Mouse (Mus musculus): ENCODE data around the gene Cab39l. TPM values are rescaled to one million over a fixed set of nuclear protein-coding genes. Genes with fewer than 3 reads are reported as not detected.

Gene Cab39l
- polyA plus RNA-seq, 1 experiment from 2014 or later = 40.7 TPM

GRCm38 (mm10) chr14:59548532-59548931 is 107.8 kb downstream of the Cab39l start:
- 51% methylated on average over 2 of the region's 2 CpGs for WGBS
- H3K27me3 ChIP-seq = no peaks in the 10 kb centered on the region
- H3K4me1 ChIP-seq = peaks cover 8% of the 10 kb centered on the region; the same call in 1 of the 2 replicates
- ATAC-seq (ENCODE audit: insufficient number of reproducible peaks, insufficient read depth, low FRiP score, low TSS enrichment) = no peak
- H3K9ac ChIP-seq = no peak overlapping the region
- no peaks in the 10 kb centered on the region for H3K9me3 ChIP-seq
- no peak overlapping the region for H3K4me2 ChIP-seq (replicated peaks)
- no peak overlapping the region for H3K27ac ChIP-seq
- H3K4me3 ChIP-seq = no peak overlapping the region
- no peaks in the 10 kb centered on the region for H3K36me3 ChIP-seq

GRCm38 (mm10) chr14:59549106-59549505 is 108.3 kb downstream of the Cab39l start:
- H3K27ac ChIP-seq = no peak overlapping the region
- no peaks in the 10 kb centered on the region for H3K27me3 ChIP-seq
- no peak for ATAC-seq (ENCODE audit: insufficient number of reproducible peaks, insufficient read depth, low FRiP score, low TSS enrichment)
- WGBS = 72% methylated on average over 6 of the region's 6 CpGs
- H3K4me1 ChIP-seq = peaks cover 8% of the 10 kb centered on the region; the same call in 1 of the 2 replicates
- no peaks in the 10 kb centered on the region for H3K36me3 ChIP-seq
- no peak overlapping the region for H3K9ac ChIP-seq
- H3K9me3 ChIP-seq = no peaks in the 10 kb centered on the region
- H3K4me3 ChIP-seq = no peak overlapping the region
- no peak overlapping the region for H3K4me2 ChIP-seq (replicated peaks)

- Histone ChIP-seq H3K27ac (no peak overlapping the region), H3K27me3 (no peaks in the 10 kb centered on the region), H3K9ac (no peak overlapping the region), H3K4me1 (peaks cover 8% of the 10 kb centered on the region; the same call in 1 of the 2 replicates), H3K4me3 (no peak overlapping the region), H3K4me2 (replicated peaks) (no peak overlapping the region), H3K9me3 (no peaks in the 10 kb centered on the region), H3K36me3 (no peaks in the 10 kb centered on the region)
- 90% methylated on average over 2 of the region's 2 CpGs for WGBS
- ATAC-seq (ENCODE audit: insufficient number of reproducible peaks, insufficient read depth, low FRiP score, low TSS enrichment) = no peak
These were observed 110.1 kb downstream of the Cab39l start for GRCm38 (mm10) chr14:59550841-59551240.

- 59% methylated on average over 8 of the region's 8 CpGs for WGBS
- Histone ChIP-seq H3K27me3 (no peaks in the 10 kb centered on the region), H3K27ac (no peak overlapping the region), H3K36me3 (no peaks in the 10 kb centered on the region), H3K9me3 (no peaks in the 10 kb centered on the region), H3K9ac (no peak overlapping the region), H3K4me2 (replicated peaks) (no peak overlapping the region), H3K4me3 (no peak overlapping the region), H3K4me1 (peaks cover 8% of the 10 kb centered on the region; the same call in 1 of the 2 replicates)
- ATAC-seq (ENCODE audit: insufficient number of reproducible peaks, insufficient read depth, low FRiP score, low TSS enrichment) = no peak
These were observed 111.2 kb downstream of the Cab39l start for GRCm38 (mm10) chr14:59551956-59552355.

- Histone ChIP-seq H3K4me3 (no peak overlapping the region), H3K4me2 (replicated peaks) (no peak overlapping the region), H3K36me3 (no peaks in the 10 kb centered on the region), H3K4me1 (peaks cover 5% of the 10 kb centered on the region; the same call in 1 of the 2 replicates), H3K9me3 (no peaks in the 10 kb centered on the region), H3K27ac (no peak overlapping the region), H3K9ac (no peak overlapping the region), H3K27me3 (no peaks in the 10 kb centered on the region)
- 73% methylated on average over 5 of the region's 5 CpGs for WGBS
- no peak for ATAC-seq (ENCODE audit: insufficient number of reproducible peaks, insufficient read depth, low FRiP score, low TSS enrichment)
These were observed 113.3 kb downstream of the Cab39l start for GRCm38 (mm10) chr14:59554025-59554424.

GRCm38 (mm10) chr14:59555018-59555417 is 114.2 kb downstream of the Cab39l start:
- no peak overlapping the region for H3K9ac ChIP-seq
- no peak overlapping the region for H3K4me2 ChIP-seq (replicated peaks)
- no peak overlapping the region for H3K4me3 ChIP-seq
- H3K27me3 ChIP-seq = no peaks in the 10 kb centered on the region
- peaks cover 5% of the 10 kb centered on the region; the same call in 1 of the 2 replicates for H3K4me1 ChIP-seq
- no peak overlapping the region for H3K27ac ChIP-seq
- H3K9me3 ChIP-seq = no peaks in the 10 kb centered on the region
- 83% methylated on average over 8 of the region's 8 CpGs for WGBS
- no peak for ATAC-seq (ENCODE audit: insufficient number of reproducible peaks, insufficient read depth, low FRiP score, low TSS enrichment)
- no peaks in the 10 kb centered on the region for H3K36me3 ChIP-seq

- H3K4me1 ChIP-seq = peaks cover 5% of the 10 kb centered on the region; the same call in 1 of the 2 replicates
- no peak overlapping the region for H3K4me2 ChIP-seq (replicated peaks)
- no peak overlapping the region for H3K9ac ChIP-seq
- no peak overlapping the region for H3K4me3 ChIP-seq
- H3K27ac ChIP-seq = no peak overlapping the region
- H3K9me3 ChIP-seq = no peaks in the 10 kb centered on the region
- WGBS = 54% methylated on average over 13 of the region's 13 CpGs
- H3K27me3 ChIP-seq = no peaks in the 10 kb centered on the region
- ATAC-seq (ENCODE audit: insufficient number of reproducible peaks, insufficient read depth, low FRiP score, low TSS enrichment) = no peak
- no peaks in the 10 kb centered on the region for H3K36me3 ChIP-seq
These were observed 115.3 kb downstream of the Cab39l start for GRCm38 (mm10) chr14:59555928-59556531.

- no peak overlapping the region for H3K9ac ChIP-seq
- peaks cover under 1% of the 10 kb centered on the region; the same call in 1 of the 2 replicates for H3K4me1 ChIP-seq
- 81% methylated on average over 4 of the region's 4 CpGs for WGBS
- H3K36me3 ChIP-seq = no peaks in the 10 kb centered on the region
- no peak overlapping the region for H3K4me3 ChIP-seq
- no peak overlapping the region for H3K27ac ChIP-seq
- H3K9me3 ChIP-seq = no peaks in the 10 kb centered on the region
- H3K4me2 ChIP-seq (replicated peaks) = no peak overlapping the region
- no peak for ATAC-seq (ENCODE audit: insufficient number of reproducible peaks, insufficient read depth, low FRiP score, low TSS enrichment)
- no peaks in the 10 kb centered on the region for H3K27me3 ChIP-seq
These were observed 116.3 kb downstream of the Cab39l start for GRCm38 (mm10) chr14:59557071-59557470.

GRCm38 (mm10) chr14:59557886-59558285 is 117.1 kb downstream of the Cab39l start:
- no peaks in the 10 kb centered on the region for H3K9me3 ChIP-seq
- H3K4me1 ChIP-seq = no peaks in the 10 kb centered on the region
- no peaks in the 10 kb centered on the region for H3K36me3 ChIP-seq
- WGBS = 36% methylated on average over 1 of the region's 1 CpGs
- H3K9ac ChIP-seq = no peak overlapping the region
- H3K4me3 ChIP-seq = no peak overlapping the region
- no peak overlapping the region for H3K4me2 ChIP-seq (replicated peaks)
- ATAC-seq (ENCODE audit: insufficient number of reproducible peaks, insufficient read depth, low FRiP score, low TSS enrichment) = no peak
- no peaks in the 10 kb centered on the region for H3K27me3 ChIP-seq
- H3K27ac ChIP-seq = no peak overlapping the region

GRCm38 (mm10) chr14:59566756-59567155 is 126.0 kb downstream of the Cab39l start:
- Histone ChIP-seq H3K36me3 (peaks cover 20% of the 10 kb centered on the region), H3K4me1 (no peaks in the 10 kb centered on the region), H3K4me3 (no peak overlapping the region), H3K9ac (no peak overlapping the region), H3K9me3 (no peaks in the 10 kb centered on the region), H3K4me2 (replicated peaks) (no peak overlapping the region), H3K27ac (no peak overlapping the region), H3K27me3 (no peaks in the 10 kb centered on the region)
- no peak for ATAC-seq (ENCODE audit: insufficient number of reproducible peaks, insufficient read depth, low FRiP score, low TSS enrichment)
- 86% methylated on average over 6 of the region's 6 CpGs for WGBS

GRCm38 (mm10) chr14:59576385-59576784 is 135.6 kb downstream of the Cab39l start:
- H3K27ac ChIP-seq = no peak overlapping the region
- peaks cover 25% of the 10 kb centered on the region for H3K36me3 ChIP-seq
- ATAC-seq (ENCODE audit: insufficient number of reproducible peaks, insufficient read depth, low FRiP score, low TSS enrichment) = no peak
- H3K9ac ChIP-seq = no peak overlapping the region
- H3K4me1 ChIP-seq = no peaks in the 10 kb centered on the region
- no peaks in the 10 kb centered on the region for H3K9me3 ChIP-seq
- H3K4me2 ChIP-seq (replicated peaks) = no peak overlapping the region
- H3K4me3 ChIP-seq = no peak overlapping the region
- no peaks in the 10 kb centered on the region for H3K27me3 ChIP-seq
- 86% methylated on average over 5 of the region's 5 CpGs for WGBS

GRCm38 (mm10) chr14:59590614-59591013 is 149.8 kb downstream of the Cab39l start:
- H3K27ac ChIP-seq = no peak overlapping the region
- no peaks in the 10 kb centered on the region for H3K27me3 ChIP-seq
- H3K4me3 ChIP-seq = no peak overlapping the region
- no peak for ATAC-seq (ENCODE audit: insufficient number of reproducible peaks, insufficient read depth, low FRiP score, low TSS enrichment)
- 78% methylated on average over 1 of the region's 1 CpGs for WGBS
- no peak overlapping the region for H3K9ac ChIP-seq
- H3K4me1 ChIP-seq = no peaks in the 10 kb centered on the region
- H3K4me2 ChIP-seq (replicated peaks) = no peak overlapping the region
- H3K9me3 ChIP-seq = no peaks in the 10 kb centered on the region
- peaks cover 43% of the 10 kb centered on the region for H3K36me3 ChIP-seq
